Mouse (Mus musculus) bone marrow macrophage, adult 2 months (primary cell): ENCODE results near the gene Chrnb1. TPM values are rescaled to one million over a fixed set of nuclear protein-coding genes. Genes with fewer than 3 reads are reported as not detected.

ENCODE experiments used
- H3K27ac ChIP-seq: 2 replicates; pipeline ENCODE4 v1.5.1; 2012; ENCODE audit warnings: low read depth, low read length; ENCODE audit not compliant: insufficient read depth
- H3K4me1 ChIP-seq: 2 replicates; pipeline ENCODE4 v1.6.1; 2012; ENCODE audit warnings: low read length; ENCODE audit not compliant: control insufficient read depth, insufficient read depth
- H3K4me3 ChIP-seq: 2 replicates; pipeline ENCODE4 v1.5.1; 2012; ENCODE audit warnings: mild to moderate bottlenecking, low read length, moderate library complexity; ENCODE audit not compliant: insufficient read depth
- CTCF ChIP-seq: IDR thresholded peaks from 2 replicates; pipeline ENCODE4 v1.5.1; 2012; ENCODE audit warnings: low read depth, mild to moderate bottlenecking, low read length, moderate library complexity
- POLR2A ChIP-seq: IDR thresholded peaks from 2 replicates; pipeline ENCODE4 v1.6.1; 2012; ENCODE audit warnings: mild to moderate bottlenecking, low read depth, low read length, borderline replicate concordance
- polyA plus RNA-seq: library from polyadenylated mRNA; stranded (reverse); fragments of >200 nt; gene quantifications from 2 replicates; pipeline ENCODE4 v1.2.4, GENCODE M21; 2012; ENCODE audit not compliant: missing spikeins, insufficient read depth, insufficient read length

Chrnb1 gene
- polyA plus RNA-seq, 1 experiment: 1.0 TPM

DNA sequence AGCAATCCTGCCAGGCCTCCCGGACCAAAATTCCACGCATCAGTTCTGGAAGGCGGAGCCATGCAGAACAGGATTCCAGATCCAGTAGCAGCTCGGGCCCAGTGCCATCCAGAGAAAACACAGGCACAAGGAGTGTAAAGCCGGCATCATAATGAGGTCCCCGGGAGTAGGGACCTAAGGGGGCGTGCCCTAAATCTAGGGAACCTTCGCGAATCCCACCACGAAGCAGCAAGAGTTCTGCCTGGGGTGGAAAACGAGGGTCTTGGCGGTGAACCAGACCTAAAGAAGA is 8.9 kb upstream of the Chrnb1 start:
- Histone ChIP-seq H3K27ac (no peak overlapping the region), H3K4me3 (no peak overlapping the region), H3K4me1 (peaks cover 3% of the 10 kb centered on the region; the same call in 1 of the 2 replicates)
- TF ChIP-seq POLR2A (no peak), CTCF (no peak)

DNA sequence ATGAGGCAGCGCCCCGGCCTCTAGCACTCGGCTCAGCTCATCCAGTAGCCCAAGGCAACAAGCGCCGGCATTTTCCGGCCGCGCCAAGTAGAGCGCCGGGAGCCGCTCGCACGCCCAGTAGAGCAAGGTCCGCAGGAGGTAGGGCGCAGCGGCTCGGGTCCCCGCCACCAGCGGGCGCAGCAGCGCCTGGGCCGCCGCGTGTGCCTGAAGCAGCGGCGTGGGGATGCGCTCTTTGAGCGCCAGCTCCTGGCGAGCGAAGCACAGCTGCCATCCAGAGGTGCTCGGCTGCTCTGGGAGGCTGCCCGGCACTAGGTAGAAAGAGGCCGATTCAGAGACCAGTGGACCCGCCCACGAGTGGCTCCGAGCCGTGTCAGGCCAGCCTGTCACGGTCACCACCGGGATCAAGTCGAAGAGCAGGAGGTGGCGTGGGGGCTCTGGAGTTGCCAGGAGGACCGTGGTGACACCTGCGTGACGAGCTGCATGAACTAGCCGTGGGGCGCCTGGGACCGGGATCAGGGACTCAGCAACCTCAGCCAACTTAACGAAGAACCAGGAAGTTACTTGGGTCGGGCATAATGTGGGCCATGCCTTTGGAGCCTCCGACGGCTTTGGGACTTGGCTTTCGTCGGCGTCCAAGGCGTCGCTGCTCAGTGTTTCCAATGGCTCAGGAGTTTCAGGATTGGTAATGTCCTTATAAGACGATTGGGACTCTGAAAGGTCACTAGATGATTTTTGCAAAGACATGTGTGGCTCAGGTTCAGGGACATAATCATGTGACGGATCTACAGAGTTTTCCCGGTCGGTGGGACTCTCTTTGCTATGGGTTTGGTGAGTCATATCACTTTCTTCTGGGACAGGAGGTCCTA is 8.3 kb upstream of the Chrnb1 start:
- TF ChIP-seq CTCF: peak; percentile 13; the same call in 1 of the 2 replicates
- TF ChIP-seq POLR2A: no peak
- peak overlapping the region; percentile 49 for H3K27ac ChIP-seq
- peaks cover 6% of the 10 kb centered on the region for H3K4me1 ChIP-seq
- peak overlapping the region; percentile 75 for H3K4me3 ChIP-seq

DNA sequence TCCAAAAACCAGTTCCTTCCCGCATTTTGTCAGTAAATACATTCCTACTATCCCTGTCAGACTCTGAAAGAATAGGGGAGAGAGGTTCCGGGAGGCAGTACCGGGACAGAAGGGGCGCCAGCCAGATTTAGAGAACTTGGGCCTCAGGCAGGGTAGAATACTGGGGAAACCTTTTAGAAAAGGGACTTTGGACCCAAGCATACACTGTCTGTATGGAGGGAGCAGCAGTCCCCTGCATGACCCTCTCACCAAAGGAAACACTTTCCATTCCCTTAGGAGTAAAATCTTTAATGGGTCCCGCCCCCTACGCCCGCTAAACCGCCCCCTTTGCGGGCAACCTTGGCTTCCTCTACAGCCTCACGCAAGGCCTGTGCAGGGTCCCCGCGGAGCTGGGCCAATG is 7.6 kb upstream of the Chrnb1 start:
- peak overlapping the region; percentile 75 for H3K4me3 ChIP-seq
- H3K27ac ChIP-seq: peak overlapping the region; percentile 49
- H3K4me1 ChIP-seq: peaks cover 13% of the 10 kb centered on the region
- no peak for TF ChIP-seq POLR2A
- TF ChIP-seq CTCF: no peak

DNA sequence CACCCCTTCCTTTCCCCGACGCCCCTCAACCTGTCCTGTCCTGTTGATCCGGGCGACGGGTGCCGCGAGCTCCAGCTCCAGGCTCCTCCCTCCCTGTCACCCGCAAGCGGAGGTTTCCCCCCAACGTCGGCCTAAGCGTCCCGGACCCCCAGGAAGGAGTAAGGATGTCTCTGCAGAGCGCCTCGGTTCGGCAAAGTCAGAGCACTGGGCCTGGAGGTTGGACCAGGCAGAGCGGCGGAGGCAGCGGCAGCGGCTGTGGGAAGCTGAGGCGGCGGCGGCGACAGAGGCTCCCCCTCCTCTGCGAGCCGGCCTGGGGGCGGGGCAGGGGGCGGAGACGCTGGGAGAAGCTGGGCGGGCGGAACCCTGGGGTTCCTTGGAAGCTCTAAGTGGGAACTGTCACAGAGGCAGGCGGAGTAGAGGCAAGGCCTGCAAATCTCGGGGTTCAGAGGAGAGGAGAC is 6.9 kb upstream of the Chrnb1 start:
- Histone ChIP-seq H3K27ac (peak overlapping the region; percentile 60), H3K4me3 (peak overlapping the region; percentile 75), H3K4me1 (peaks cover 19% of the 10 kb centered on the region)
- TF ChIP-seq POLR2A (no peak), CTCF (no peak)

DNA sequence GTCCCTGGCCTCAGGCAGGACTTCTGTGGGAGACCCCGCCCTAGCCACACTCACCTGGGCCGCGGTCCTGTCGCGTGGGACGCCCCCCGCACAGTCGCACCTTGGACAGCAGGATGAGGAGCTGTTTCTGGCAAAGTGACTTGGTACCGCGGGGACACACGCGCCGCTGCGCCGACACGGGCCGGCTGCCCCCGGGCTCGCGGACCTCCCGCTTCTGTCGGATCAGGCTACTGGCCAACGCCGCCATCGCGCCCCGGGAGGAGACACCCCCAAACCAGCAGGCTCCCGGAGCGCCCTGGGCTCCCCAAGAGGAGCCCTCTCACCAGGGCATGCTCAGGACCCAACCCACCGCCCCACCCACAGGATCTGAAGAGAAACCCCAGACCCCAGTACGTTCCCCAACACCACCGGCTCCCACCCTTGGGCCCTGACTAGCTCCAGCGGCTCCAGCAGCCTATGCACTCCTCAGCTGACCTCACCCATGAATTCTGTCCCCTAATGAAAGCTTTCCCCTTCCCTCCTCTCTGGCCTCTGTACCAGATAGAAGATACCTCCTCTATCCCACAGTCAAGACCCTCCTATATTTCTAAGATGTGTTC is 5.7 kb upstream of the Chrnb1 start, which contains the start of gene Fgf11:
Gene Fgf11, minus strand, starts transcription at position 479 of the 599 bp plus-strand sequence.
- no peak for TF ChIP-seq POLR2A
- no peak for TF ChIP-seq CTCF
- peak within 1 kb of the TSS; percentile 75 for H3K4me3 ChIP-seq
- H3K4me1 ChIP-seq: peaks cover 24% of the 10 kb centered on the region
- H3K27ac ChIP-seq: peak within 1 kb of the TSS; percentile 94

DNA sequence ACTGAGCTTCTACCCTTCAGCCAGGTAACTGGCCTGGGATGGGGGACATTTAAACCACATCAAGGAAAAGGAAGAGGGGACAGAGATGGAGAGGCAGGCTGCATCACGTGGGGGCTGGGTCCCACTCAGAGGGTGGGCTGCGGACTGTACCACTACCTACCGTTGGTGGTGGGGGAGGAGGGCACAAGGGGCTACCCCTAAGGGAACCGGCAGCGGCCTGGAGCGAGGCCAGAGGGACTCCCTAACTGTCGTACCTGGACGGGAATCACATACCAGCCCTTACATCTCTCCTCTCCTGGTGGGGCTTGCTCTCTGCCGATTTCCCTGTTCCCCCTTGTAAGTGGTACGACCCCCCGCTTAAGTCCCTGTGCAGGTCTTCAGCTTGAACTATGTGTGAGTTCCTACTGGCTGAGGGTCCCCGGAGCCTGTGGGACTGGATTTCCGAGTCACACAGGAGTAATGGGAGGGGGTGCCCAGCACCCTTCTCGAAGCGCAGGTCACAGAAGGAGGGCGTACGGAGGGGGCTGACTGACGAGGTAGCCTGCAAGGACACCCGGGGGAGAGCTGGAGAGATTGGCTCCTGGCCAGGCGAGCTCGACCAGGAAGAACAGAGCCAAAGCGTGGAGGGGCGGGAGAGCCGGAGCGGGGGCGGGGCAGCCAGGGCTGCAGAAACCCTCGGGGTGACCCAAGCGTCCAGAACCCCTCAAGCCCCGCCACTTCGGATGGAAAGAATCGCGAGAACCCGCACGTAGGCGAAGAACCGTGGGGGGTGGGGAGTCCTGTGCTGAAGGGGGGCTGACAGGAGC is 4.9 kb upstream of the Chrnb1 start:
- peaks cover 26% of the 10 kb centered on the region for H3K4me1 ChIP-seq

DNA sequence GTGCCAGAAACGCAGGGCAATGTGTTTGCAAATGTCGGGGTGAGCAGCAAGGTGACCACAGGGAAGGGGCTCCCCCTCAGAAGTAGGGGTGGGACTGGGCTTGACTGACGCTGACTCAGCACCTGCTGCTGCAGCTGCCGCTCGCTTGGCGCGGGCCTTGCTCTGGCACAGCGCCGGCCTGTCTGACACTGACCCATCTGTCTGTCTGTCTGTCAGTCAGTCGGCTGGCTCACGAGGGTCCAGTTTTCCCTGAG is 4.3 kb upstream of the Chrnb1 start:
- Histone ChIP-seq H3K4me3 (peak overlapping the region; percentile 75), H3K27ac (peak overlapping the region; percentile 94), H3K4me1 (peaks cover 26% of the 10 kb centered on the region)
- no peak for TF ChIP-seq POLR2A
- TF ChIP-seq CTCF: no peak

More for the DNA sequence above, 4.9 kb upstream of the Chrnb1 start:
- TF ChIP-seq POLR2A (no peak), CTCF (no peak)
- H3K4me3 ChIP-seq: peak overlapping the region; percentile 75
- H3K27ac ChIP-seq: peak overlapping the region; percentile 94

DNA sequence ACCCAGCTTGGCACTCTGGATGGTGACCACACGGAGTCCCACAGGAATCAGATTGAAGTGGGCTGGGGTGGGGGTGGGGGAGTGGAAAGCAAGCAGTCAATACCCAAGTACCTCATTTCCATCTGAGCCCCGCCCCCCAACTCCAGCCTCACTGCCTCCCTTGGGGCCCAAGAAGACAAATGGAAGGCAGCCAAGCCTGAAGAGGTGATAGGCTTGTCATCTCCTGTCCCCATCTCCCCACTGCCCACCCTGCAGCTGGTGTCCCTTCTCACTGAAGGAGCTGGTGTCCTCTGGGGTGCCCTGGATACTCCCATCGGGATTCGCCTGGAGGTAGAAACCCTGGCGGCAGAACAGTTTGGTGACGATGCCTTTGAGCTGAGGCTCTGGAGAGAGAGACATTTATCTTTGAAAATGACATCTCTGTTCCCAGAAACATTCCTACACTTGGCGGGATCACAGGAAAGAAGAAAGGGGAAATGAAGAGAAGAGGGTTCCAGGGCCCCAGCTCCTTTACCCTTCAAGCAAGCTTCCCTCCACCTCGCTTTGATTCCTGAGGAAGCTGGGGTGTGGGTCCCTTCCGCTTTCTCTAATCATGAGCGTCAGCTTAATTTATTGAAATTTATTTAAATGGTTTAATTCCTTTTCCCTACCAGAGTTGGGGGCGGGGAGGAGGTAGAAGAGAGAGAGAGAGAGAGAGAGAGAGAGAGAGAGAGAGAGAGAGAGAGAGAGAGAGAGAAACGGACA is 3.8 kb upstream of the Chrnb1 start:
- H3K4me3 ChIP-seq: peak overlapping the region; percentile 75
- peaks cover 29% of the 10 kb centered on the region for H3K4me1 ChIP-seq
- TF ChIP-seq POLR2A (no peak), CTCF (0 out of 2 replicates have a peak, but pooled peaks have one; percentile 15)
- peak overlapping the region; percentile 94 for H3K27ac ChIP-seq

DNA sequence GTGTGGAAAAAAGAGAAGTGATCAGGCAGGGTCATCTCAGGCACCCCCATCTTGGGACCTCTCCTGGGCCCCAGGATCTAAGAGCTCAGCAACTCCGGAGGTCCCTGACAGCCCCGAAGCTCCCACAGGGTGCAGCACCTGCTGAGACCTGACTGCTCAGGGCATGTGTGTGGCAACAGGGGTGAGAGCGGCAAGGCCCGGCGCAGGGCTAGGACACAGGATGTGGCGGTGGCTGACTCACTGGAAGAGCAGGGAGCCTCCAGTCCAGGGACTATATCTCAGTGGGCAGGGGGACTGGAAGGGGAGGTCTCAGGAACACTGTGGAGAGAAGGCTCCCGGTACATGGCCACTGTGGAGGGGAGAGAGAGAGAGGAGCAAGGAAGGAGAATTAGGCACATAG is 2.2 kb upstream of the Chrnb1 start:
- H3K4me3 ChIP-seq: peak overlapping the region; percentile 75
- no peak for TF ChIP-seq POLR2A
- H3K4me1 ChIP-seq: peaks cover 35% of the 10 kb centered on the region
- H3K27ac ChIP-seq: peak overlapping the region; percentile 94

DNA sequence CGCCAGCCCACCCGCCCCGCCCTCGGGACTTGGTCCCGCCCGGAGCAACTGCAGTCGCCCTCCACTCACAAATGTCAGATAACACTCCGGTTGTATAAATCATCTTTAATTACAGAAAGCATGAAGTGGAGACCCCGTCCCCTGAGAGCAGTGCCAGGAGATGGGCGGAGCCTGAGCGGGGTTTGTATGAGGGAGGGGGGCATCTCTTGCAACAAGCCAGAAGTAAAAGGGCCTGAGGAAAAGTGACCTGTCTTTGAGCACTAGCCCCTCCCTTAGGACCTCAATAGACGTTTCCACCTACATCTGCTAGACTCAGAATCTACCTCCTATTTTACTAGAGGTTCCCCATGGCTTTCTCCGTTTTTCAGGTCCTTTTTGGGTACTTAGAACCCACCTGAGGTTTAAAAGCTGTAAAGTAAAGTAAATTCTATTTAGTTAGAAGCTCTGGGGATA is 266 bp upstream of the Chrnb1 start:
- TF ChIP-seq POLR2A: no peak
- TF ChIP-seq CTCF: no peak
- Histone ChIP-seq H3K27ac (no peak overlapping the region), H3K4me1 (peaks cover 37% of the 10 kb centered on the region), H3K4me3 (no peak overlapping the region; the same call in 1 of the 2 replicates)
